In genomic region chr2:104493951-104494800, GRCm38 (mm10) we compare ENCODE assay signal across 8 mouse cellular contexts. TPM values are rescaled to one million over a fixed set of nuclear protein-coding genes. Genes with fewer than 3 reads are reported as not detected.
A peak's percentile ranks its signal among the peaks of the same experiment; 100 is the strongest.
DNase-seq lines count a peak whose midpoint lies in the region; ATAC-seq and TF ChIP-seq lines count a peak whose summit lies in the region.

Hipk3 (minus strand) TSS chr2:104494446.

- intact Hi-C loops in gastrocnemius, adult 2 months (cut with DNase I): loop anchor here (2.0 to 10.0 kb wide), 5 partner anchors 25 to 699 kb away; partner anchors contain the start of gene Caprin1

- 0% methylated on average over 79 of the region's 98 CpGs for WGBS in hindbrain, postnatal 0 days

- no peaks in the 10 kb centered on the region for H3K9me3 ChIP-seq in hindbrain, postnatal 0 days (ENCODE audit: low read length)
- H3K9me3 ChIP-seq in megakaryocyte, embryonic 14.5 days: no peaks in the 10 kb centered on the region

- H3K4me2 ChIP-seq in hindbrain, postnatal 0 days (ENCODE audit: low read depth, low read length): peak within 1 kb of the TSS; percentile 76

- peak within 1 kb of the TSS; percentile 99 for H3K9ac ChIP-seq in hindbrain, postnatal 0 days (replicated peaks; ENCODE audit: low read length)

- peak; percentile 91 for ATAC-seq in hindbrain, postnatal 0 days

- H3K27me3 ChIP-seq in hindbrain, postnatal 0 days (ENCODE audit: insufficient read depth, low read length): no peaks in the 10 kb centered on the region
- no peaks in the 10 kb centered on the region for H3K27me3 ChIP-seq in megakaryocyte, embryonic 14.5 days (replicated peaks)

- peak within 1 kb of the TSS; percentile 100 for H3K27ac ChIP-seq in gastrocnemius, adult 2 months
- peak within 1 kb of the TSS; percentile 100 for H3K27ac ChIP-seq in hindbrain, postnatal 0 days

- TF ChIP-seq CTCF in gastrocnemius, adult 2 months (IDR thresholded peaks at IDR 0.05): peak; percentile 64
- peak; percentile 50 for TF ChIP-seq CTCF in hindbrain, postnatal 0 days (IDR thresholded peaks at IDR 0.05; ENCODE audit: low read depth)

- H3K4me1 ChIP-seq in hindbrain, postnatal 0 days (ENCODE audit: insufficient read depth, low read length): no peaks in the 10 kb centered on the region; the same call in none of the 2 replicates
- peaks cover 43% of the 10 kb centered on the region for H3K4me1 ChIP-seq in megakaryocyte, embryonic 14.5 days

- peak; percentile 62 for DNase-seq in WW6 (ENCODE audit: low read depth, low spot score)
- peak; percentile 43 to 76 for DNase-seq in cerebellum, postnatal 4 days (ENCODE audit: low spot score in 2 of 2)
- DNase-seq in gastrocnemius, adult 2 months: peak; percentile 93
- peak; percentile 92 for DNase-seq in hindbrain, postnatal 0 days (ENCODE audit: low spot score)
- peak; percentile 64 to 72 for DNase-seq in left cerebral cortex, adult 8-10 months (ENCODE audit: low spot score in 2 of 2)
- DNase-seq in right cerebral cortex, postnatal 10 days (ENCODE audit: low spot score in 2 of 2): peak; percentile 87
- DNase-seq in urinary bladder, postnatal 25 days (ENCODE audit: low spot score): peak; percentile 75

- no peaks in the 10 kb centered on the region for H3K36me3 ChIP-seq in hindbrain, postnatal 0 days (ENCODE audit: insufficient read depth, low read length)
- peaks cover 4% of the 10 kb centered on the region for H3K36me3 ChIP-seq in megakaryocyte, embryonic 14.5 days (replicated peaks; ENCODE audit: low read length)

- H3K4me3 ChIP-seq in gastrocnemius, adult 2 months: peak within 1 kb of the TSS; percentile 100
- H3K4me3 ChIP-seq in hindbrain, postnatal 0 days (ENCODE audit: low read length): peak within 1 kb of the TSS; percentile 86
- peak within 1 kb of the TSS; percentile 98 for H3K4me3 ChIP-seq in megakaryocyte, embryonic 14.5 days (replicated peaks)

RNA-seq across cellular contexts. Expression of gene Hipk3, which starts in this region (rescaled TPM):
- total RNA-seq in gastrocnemius, adult 2 months (2021): 100 to 1,000 TPM; 228 to 267 TPM
- total RNA-seq in hindbrain, postnatal 0 days (2014; rRNA removed): 42.4 and 58.0 TPM in 2 replicates
- polyA plus RNA-seq in hindbrain, postnatal 0 days (2015; fragmentation: Nextera tagmentation; extraction: Ambion mirVana): 5.6 and 6.6 TPM in 2 replicates
- 100 to 1,000 TPM in 2 of 4 experiments, 10 to 100 TPM in 2; 91.0 to 102 (median 98.9) TPM for total RNA-seq in left cerebral cortex, adult 8-10 months (2022)
- polyA plus RNA-seq in megakaryocyte, embryonic 14.5 days (2012; ENCODE audit: insufficient read depth, low replicate concordance): 2.6 and 5.4 TPM in 2 replicates

Comparison
In these comparisons a context has a peak if more than half of its experiments do, and no peak if none do; other contexts are left out.
1. Peak in every context shown above with its lines: DNase-seq, ATAC-seq, H3K4me3 ChIP-seq and H3K27ac ChIP-seq.